Mouse (Mus musculus) small intestine, adult 2 months (tissue): Measurements from ENCODE around the gene Gm20388.

Source experiments
- CTCF ChIP-seq: fragments of 200-500 bp; IDR thresholded peaks from 2 replicates; pipeline ENCODE4 v1.5.1; 2012; ENCODE audit warnings: low read depth, mild to moderate bottlenecking, control low read depth, inconsistent platforms, low read length, moderate library complexity, mixed read lengths; ENCODE audit not compliant: insufficient replicate concordance, insufficient read length; ENCODE audit errors: extremely low read depth
- POLR2A ChIP-seq: fragments of 200-500 bp; IDR thresholded peaks from 2 replicates; pipeline ENCODE4 v1.6.1; 2012; ENCODE audit warnings: low read depth, mild to moderate bottlenecking, control low read depth, inconsistent platforms, low read length, moderate library complexity

- TF ChIP-seq CTCF, result no peak
- no peak for TF ChIP-seq POLR2A
Measured at GRCm38 (mm10) chr8:120361301-120361700, 450.7 kb downstream of the Gm20388 start.
